Mouse (Mus musculus): ENCODE measurements around the gene Nfe2l1. TPM values are rescaled to one million over a fixed set of nuclear protein-coding genes. Genes with fewer than 3 reads are reported as not detected.
A peak's percentile ranks its signal among the peaks of the same experiment; 100 is the strongest.
"Not testable (repeated sequence)": the region's sequence is repeated elsewhere in the genome, so short reads cannot be mapped to it uniquely, and the experiment has no call there.

Gene Nfe2l1
- polyA plus RNA-seq, 1 experiment from 2014 or later = 72.6 TPM

GRCm38 (mm10) chr11:96863206-96863995, 33.6 kb upstream of the Nfe2l1 start:
- no peaks in the 10 kb centered on the region for H3K9me3 ChIP-seq
- H3K4me3 ChIP-seq = 0 out of 2 replicates have a peak overlapping the region, but pooled peaks have one; percentile 0
- peak; percentile 48; the same call in 1 of the 2 replicates for ATAC-seq (ENCODE audit: insufficient number of reproducible peaks, insufficient read depth, low FRiP score, low TSS enrichment)
- H3K9ac ChIP-seq = peak overlapping the region; percentile 44; the same call in 1 of the 2 replicates
- H3K36me3 ChIP-seq = no peaks in the 10 kb centered on the region
- 19% methylated on average over 26 of the region's 26 CpGs for WGBS
- peaks cover 33% of the 10 kb centered on the region for H3K4me1 ChIP-seq
- peaks cover 4% of the 10 kb centered on the region; the same call in 1 of the 2 replicates for H3K27me3 ChIP-seq
- H3K4me2 ChIP-seq (replicated peaks) = peak overlapping the region; percentile 33
- H3K27ac ChIP-seq = peak overlapping the region; percentile 54; the same call in 1 of the 2 replicates

- Histone ChIP-seq H3K27ac (no peak overlapping the region), H3K36me3 (no peaks in the 10 kb centered on the region), H3K4me2 (replicated peaks) (peak overlapping the region; percentile 71), H3K4me3 (0 out of 2 replicates have a peak overlapping the region, but pooled peaks have one; percentile 36), H3K9ac (no peak overlapping the region), H3K9me3 (no peaks in the 10 kb centered on the region), H3K27me3 (peaks cover 4% of the 10 kb centered on the region; the same call in 1 of the 2 replicates), H3K4me1 (peaks cover 33% of the 10 kb centered on the region)
- no peak for ATAC-seq (ENCODE audit: insufficient number of reproducible peaks, insufficient read depth, low FRiP score, low TSS enrichment)
- WGBS = 68% methylated on average over 12 of the region's 12 CpGs
Measured at GRCm38 (mm10) chr11:96862534-96862933, 32.8 kb upstream of the Nfe2l1 start.

GRCm38 (mm10) chr11:96861878-96862289, 32.1 kb upstream of the Nfe2l1 start:
- H3K27ac ChIP-seq = no peak overlapping the region
- H3K4me3 ChIP-seq = peak overlapping the region; percentile 36
- no peaks in the 10 kb centered on the region for H3K36me3 ChIP-seq
- H3K9me3 ChIP-seq = no peaks in the 10 kb centered on the region
- peak overlapping the region; percentile 71 for H3K4me2 ChIP-seq (replicated peaks)
- H3K9ac ChIP-seq = peak overlapping the region; percentile 47; the same call in 1 of the 2 replicates
- H3K27me3 ChIP-seq = peaks cover 4% of the 10 kb centered on the region; the same call in 1 of the 2 replicates
- peaks cover 29% of the 10 kb centered on the region for H3K4me1 ChIP-seq
- WGBS = under 1% methylated on average over 31 of the region's 31 CpGs
- ATAC-seq (ENCODE audit: insufficient number of reproducible peaks, insufficient read depth, low FRiP score, low TSS enrichment) = peak; percentile 57

DNA sequence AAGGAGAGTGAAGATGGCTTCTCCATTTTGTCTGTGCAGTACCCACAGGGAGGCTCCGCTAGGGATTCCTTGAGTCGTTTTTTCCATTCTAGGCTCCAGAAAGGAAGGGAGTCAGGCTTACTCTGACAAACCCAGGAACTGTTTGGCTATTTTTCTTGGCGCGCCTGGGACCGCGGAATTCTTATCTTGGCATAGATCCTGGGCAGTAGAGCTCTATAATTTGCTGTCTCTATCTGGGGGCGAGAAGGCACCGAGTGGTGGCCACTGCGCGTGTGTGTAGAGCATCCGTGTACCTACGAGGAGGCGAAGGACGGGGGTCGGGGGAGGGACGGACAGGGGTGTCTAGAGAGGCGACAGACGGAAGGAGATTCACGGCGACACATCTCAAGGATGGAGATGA, 31.7 kb upstream of the Nfe2l1 start:
- peak overlapping the region; percentile 71 for H3K4me2 ChIP-seq (replicated peaks)
- peak overlapping the region; percentile 47; the same call in 1 of the 2 replicates for H3K9ac ChIP-seq
- no peak overlapping the region for H3K27ac ChIP-seq
- H3K36me3 ChIP-seq = no peaks in the 10 kb centered on the region
- 2% methylated on average over 20 of the region's 20 CpGs for WGBS
- ATAC-seq (ENCODE audit: insufficient number of reproducible peaks, insufficient read depth, low FRiP score, low TSS enrichment) = no peak; the same call in 1 of the 2 replicates
- peak overlapping the region; percentile 36 for H3K4me3 ChIP-seq
- peaks cover 4% of the 10 kb centered on the region; the same call in 1 of the 2 replicates for H3K27me3 ChIP-seq
- no peaks in the 10 kb centered on the region for H3K9me3 ChIP-seq
- peaks cover 29% of the 10 kb centered on the region for H3K4me1 ChIP-seq

GRCm38 (mm10) chr11:96860564-96860963, 30.8 kb upstream of the Nfe2l1 start:
- no peak overlapping the region for H3K4me2 ChIP-seq (replicated peaks)
- 10% methylated on average over 8 of the region's 8 CpGs for WGBS
- no peak overlapping the region for H3K9ac ChIP-seq
- no peak overlapping the region for H3K4me3 ChIP-seq
- H3K36me3 ChIP-seq = no peaks in the 10 kb centered on the region
- no peak overlapping the region for H3K27ac ChIP-seq
- H3K9me3 ChIP-seq = no peaks in the 10 kb centered on the region
- H3K27me3 ChIP-seq = peaks cover 4% of the 10 kb centered on the region; the same call in 1 of the 2 replicates
- no peak for ATAC-seq (ENCODE audit: insufficient number of reproducible peaks, insufficient read depth, low FRiP score, low TSS enrichment)
- H3K4me1 ChIP-seq = peaks cover 29% of the 10 kb centered on the region

- 87% methylated on average over 4 of the region's 4 CpGs for WGBS
- no peaks in the 10 kb centered on the region for H3K36me3 ChIP-seq
- peaks cover 29% of the 10 kb centered on the region for H3K4me1 ChIP-seq
- no peak overlapping the region for H3K4me2 ChIP-seq (replicated peaks)
- ATAC-seq (ENCODE audit: insufficient number of reproducible peaks, insufficient read depth, low FRiP score, low TSS enrichment) = no peak
- H3K27ac ChIP-seq = no peak overlapping the region
- H3K4me3 ChIP-seq = no peak overlapping the region
- no peaks in the 10 kb centered on the region for H3K9me3 ChIP-seq
- no peak overlapping the region for H3K9ac ChIP-seq
- H3K27me3 ChIP-seq = peaks cover 4% of the 10 kb centered on the region; the same call in 1 of the 2 replicates
Measured at GRCm38 (mm10) chr11:96859635-96860034, 29.9 kb upstream of the Nfe2l1 start.

DNA sequence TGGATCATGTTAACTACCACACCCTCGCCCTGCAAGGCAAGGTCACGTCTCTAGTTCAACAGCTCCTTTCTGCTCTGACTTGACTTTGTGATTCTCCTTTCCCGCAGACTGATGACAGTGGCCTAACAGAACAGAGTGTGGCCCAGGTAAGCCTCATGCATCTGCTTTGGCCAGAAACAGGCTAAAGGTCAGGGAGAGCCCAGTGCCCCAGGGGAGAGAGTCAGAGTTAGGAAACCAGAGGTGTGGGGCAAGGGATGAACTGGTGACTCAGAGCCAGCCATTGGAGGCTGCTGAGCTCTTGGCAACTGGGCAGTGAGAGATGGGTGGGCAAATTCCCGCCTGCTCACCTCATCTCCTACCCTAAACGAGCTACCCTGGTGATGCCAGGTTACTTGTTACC, 27.7 kb upstream of the Nfe2l1 start:
- Histone ChIP-seq H3K4me1 (peaks cover 12% of the 10 kb centered on the region), H3K4me3 (no peak overlapping the region), H3K27me3 (no peaks in the 10 kb centered on the region), H3K27ac (no peak overlapping the region), H3K9me3 (no peaks in the 10 kb centered on the region), H3K4me2 (replicated peaks) (no peak overlapping the region), H3K36me3 (no peaks in the 10 kb centered on the region), H3K9ac (no peak overlapping the region)
- no peak for ATAC-seq (ENCODE audit: insufficient number of reproducible peaks, insufficient read depth, low FRiP score, low TSS enrichment)
- 80% methylated on average over 5 of the region's 5 CpGs for WGBS

DNA sequence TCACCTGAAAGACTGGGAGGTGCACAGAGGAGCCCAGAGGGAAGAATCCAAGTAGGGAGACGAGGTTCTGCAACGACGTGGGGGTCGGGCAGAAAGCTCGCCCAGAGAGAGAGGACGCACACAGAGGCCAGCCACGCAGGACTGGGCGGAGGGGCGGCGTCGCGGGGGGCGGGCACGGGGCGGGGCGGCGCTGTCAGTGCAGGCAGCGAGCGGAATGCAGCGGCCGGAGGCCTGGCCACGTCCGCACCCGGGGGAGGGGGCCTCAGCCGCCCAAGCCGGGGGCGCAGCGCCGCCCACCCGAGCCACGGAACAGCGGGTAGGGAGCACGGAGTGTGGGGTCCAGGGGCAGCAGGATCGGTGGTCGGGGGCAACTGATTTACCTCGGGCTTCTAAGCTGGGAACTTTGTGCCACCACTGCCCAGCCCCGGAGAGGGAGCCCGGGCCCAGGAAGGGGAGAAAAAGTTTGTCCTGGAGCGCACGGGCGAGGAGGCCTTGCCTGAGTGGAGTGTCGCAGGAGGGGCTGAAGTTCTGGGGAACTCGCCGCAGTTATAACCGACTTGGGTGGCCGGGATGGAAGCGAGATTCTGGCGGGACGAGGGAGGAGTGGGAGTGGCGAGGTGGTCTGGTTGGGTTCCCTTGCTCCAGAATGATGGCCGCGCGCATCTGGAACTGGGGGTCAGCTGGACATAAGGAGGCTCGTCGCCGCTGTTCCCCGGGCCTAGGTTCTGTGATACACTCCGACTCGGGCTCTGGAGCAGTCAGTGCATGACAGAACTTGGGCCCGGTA, 20.1 kb upstream of the Nfe2l1 start, which contains the start of gene Copz2:
Copz2 (plus strand) TSS at position 190 of the 787 bp plus-strand sequence.
- Histone ChIP-seq H3K27me3 (no peaks in the 10 kb centered on the region; the same call in 1 of the 2 replicates), H3K27ac (0 out of 2 replicates have a peak within 1 kb of the TSS, but pooled peaks have one; percentile 2)

DNA sequence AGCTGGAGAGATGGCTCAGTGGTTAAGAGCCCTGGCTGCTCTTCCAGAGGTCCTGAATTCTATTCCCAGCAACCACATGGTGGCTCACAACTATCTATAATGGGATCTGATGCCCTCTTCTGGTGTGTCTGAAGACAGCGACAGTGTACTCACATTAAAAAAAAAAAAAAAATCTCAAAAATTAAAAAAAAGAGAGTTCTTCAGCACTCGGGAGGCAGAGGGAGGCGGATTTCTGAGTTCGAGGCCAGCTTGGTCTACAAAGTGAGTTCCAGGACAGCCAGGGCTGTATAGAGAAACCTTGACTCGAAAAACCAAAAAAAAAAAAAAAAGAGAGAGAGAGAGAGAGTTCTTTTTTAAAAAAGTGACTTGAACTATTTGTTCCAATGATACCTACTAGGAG, 19.4 kb upstream of the Nfe2l1 start:
- H3K27ac ChIP-seq = not testable (repeated sequence)
- peak overlapping the region; percentile 86 for H3K9ac ChIP-seq
- WGBS = 74% methylated on average over 5 of the region's 5 CpGs

More for the DNA sequence above, 20.1 kb upstream of the Nfe2l1 start, which contains the start of gene Copz2:
- Histone ChIP-seq H3K9ac (peak within 1 kb of the TSS; percentile 86), H3K36me3 (no peaks in the 10 kb centered on the region), H3K4me1 (peaks cover 13% of the 10 kb centered on the region; the same call in 1 of the 2 replicates), H3K4me2 (replicated peaks) (peak within 1 kb of the TSS; percentile 80), H3K9me3 (no peaks in the 10 kb centered on the region), H3K4me3 (peak within 1 kb of the TSS; percentile 70)
- ATAC-seq (ENCODE audit: insufficient number of reproducible peaks, insufficient read depth, low FRiP score, low TSS enrichment) = peak; percentile 45
- 2% methylated on average over 59 of the region's 60 CpGs for WGBS

DNA sequence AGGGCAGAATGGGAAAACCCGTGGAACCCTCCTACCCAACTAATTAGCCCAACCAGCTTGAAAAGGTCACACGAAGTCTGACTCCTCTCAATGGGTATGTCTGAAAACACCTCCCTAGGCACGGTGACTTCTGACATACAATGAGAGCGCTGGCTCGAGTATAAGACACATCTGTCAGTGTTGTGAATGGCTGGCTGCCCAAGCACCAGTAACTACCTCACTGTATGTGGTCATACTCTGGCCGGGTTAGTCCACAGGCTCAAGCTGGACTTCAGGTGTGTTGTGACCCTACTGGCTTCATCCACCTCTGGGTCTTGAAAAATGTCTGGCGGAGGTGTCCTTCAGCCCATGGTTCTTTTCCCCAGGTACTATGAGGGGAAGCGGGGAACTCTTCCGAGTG, 18.9 kb upstream of the Nfe2l1 start:
- no peaks in the 10 kb centered on the region; the same call in 1 of the 2 replicates for H3K27me3 ChIP-seq
- peaks cover 13% of the 10 kb centered on the region; the same call in 1 of the 2 replicates for H3K4me1 ChIP-seq
- H3K9ac ChIP-seq = no peak overlapping the region
- whole genome bisulfite sequencing = 70% methylated on average over 9 of the region's 9 CpGs
- no peak overlapping the region for H3K27ac ChIP-seq
- H3K4me2 ChIP-seq (replicated peaks) = no peak overlapping the region
- no peak for ATAC-seq (ENCODE audit: insufficient number of reproducible peaks, insufficient read depth, low FRiP score, low TSS enrichment)
- no peaks in the 10 kb centered on the region for H3K36me3 ChIP-seq
- no peak overlapping the region for H3K4me3 ChIP-seq
- no peaks in the 10 kb centered on the region for H3K9me3 ChIP-seq

More for the DNA sequence above, 19.4 kb upstream of the Nfe2l1 start:
- H3K36me3 ChIP-seq; ATAC-seq (ENCODE audit: insufficient number of reproducible peaks, insufficient read depth, low FRiP score, low TSS enrichment); H3K9me3 ChIP-seq; H3K27me3 ChIP-seq: not testable (repeated sequence)
- peak overlapping the region; percentile 80 for H3K4me2 ChIP-seq (replicated peaks)
- peak overlapping the region; percentile 70 for H3K4me3 ChIP-seq
- peaks cover 13% of the 10 kb centered on the region; the same call in 1 of the 2 replicates for H3K4me1 ChIP-seq

DNA sequence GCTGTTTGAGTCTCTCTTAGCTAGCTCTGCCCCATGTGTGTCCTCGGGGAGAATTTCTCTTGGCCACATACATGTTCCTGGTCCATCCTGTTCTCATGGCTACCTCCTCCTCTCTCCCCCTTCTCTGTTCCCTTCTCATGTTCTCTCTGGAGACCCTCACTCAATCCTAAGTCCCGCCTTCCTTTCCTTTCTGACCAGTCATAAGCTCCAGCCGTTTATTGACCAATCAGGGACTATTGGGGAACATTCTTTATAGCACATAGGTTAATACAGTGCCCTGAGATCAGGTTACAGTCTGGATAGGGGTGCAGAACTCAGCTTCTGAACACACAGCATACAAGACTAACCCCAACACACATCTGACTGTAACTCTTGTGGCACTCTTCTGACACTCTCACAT, 17.5 kb upstream of the Nfe2l1 start:
- no peak overlapping the region for H3K9ac ChIP-seq
- no peaks in the 10 kb centered on the region for H3K9me3 ChIP-seq
- H3K4me3 ChIP-seq = no peak overlapping the region
- WGBS = 45% methylated on average over 3 of the region's 3 CpGs
- H3K27me3 ChIP-seq = no peaks in the 10 kb centered on the region; the same call in 1 of the 2 replicates
- no peak overlapping the region for H3K27ac ChIP-seq
- ATAC-seq (ENCODE audit: insufficient number of reproducible peaks, insufficient read depth, low FRiP score, low TSS enrichment) = peak; percentile 71; the same call in 1 of the 2 replicates
- H3K4me2 ChIP-seq (replicated peaks) = no peak overlapping the region
- H3K4me1 ChIP-seq = peaks cover 13% of the 10 kb centered on the region; the same call in 1 of the 2 replicates
- H3K36me3 ChIP-seq = no peaks in the 10 kb centered on the region

Measured in embryonic facial prominence, embryonic 12.5 days (tissue).